Mouse (Mus musculus) hindbrain, postnatal 0 days (tissue): Measurements from ENCODE around the gene Ccnb2. TPM values are rescaled to one million over a fixed set of nuclear protein-coding genes. Genes with fewer than 3 reads are reported as not detected.

ENCODE experiments used
- ATAC-seq: fragments of 200-750 bp; cut with Nextera tagmentation; 2 replicates; pipeline ENCODE4 v1.8.0; 2017; ENCODE audit warnings: mild to moderate bottlenecking, moderate TSS enrichment, moderate library complexity
- DNase-seq: peaks from one replicate; pipeline ENCODE4 v3.0.0-alpha.2; 2015; ENCODE audit warnings: low spot score
- H3K27ac ChIP-seq: fragments of 300-500 bp; sonication (generic); 2 replicates; pipeline ENCODE4 v1.5.1; 2014; ENCODE audit warnings: mild to moderate bottlenecking
- H3K27me3 ChIP-seq: fragments of 300-500 bp; sonication (generic); 2 replicates; pipeline ENCODE4 v1.6.1; 2014; ENCODE audit warnings: low read length, mixed read lengths; ENCODE audit not compliant: insufficient read depth
- H3K36me3 ChIP-seq: fragments of 300-500 bp; sonication (generic); 2 replicates; pipeline ENCODE4 v1.6.1; 2014; ENCODE audit warnings: low read length, mixed read lengths; ENCODE audit not compliant: insufficient read depth
- H3K4me1 ChIP-seq: fragments of 300-500 bp; sonication (generic); 2 replicates; pipeline ENCODE4 v1.6.1; 2014; ENCODE audit warnings: antibody characterized with exemption, low read length, mixed read lengths; ENCODE audit not compliant: insufficient read depth
- H3K4me2 ChIP-seq: fragments of 300-500 bp; sonication (generic); 2 replicates; pipeline ENCODE4 v1.6.1; 2014; ENCODE audit warnings: low read depth, mild to moderate bottlenecking, low read length, moderate library complexity, mixed read lengths
- H3K4me3 ChIP-seq: fragments of 300-500 bp; sonication (generic); 2 replicates; pipeline ENCODE4 v1.5.1; 2014; ENCODE audit warnings: low read length
- H3K9ac ChIP-seq: fragments of 300-500 bp; sonication (generic); replicated peaks from 2 replicates; pipeline ENCODE4 v1.6.1; 2014; ENCODE audit warnings: mild to moderate bottlenecking, low read length, moderate library complexity, mixed read lengths
- H3K9me3 ChIP-seq: fragments of 300-500 bp; sonication (generic); 2 replicates; pipeline ENCODE4 v1.6.1; 2016; ENCODE audit warnings: low read length, mixed read lengths
- CTCF ChIP-seq: IDR thresholded peaks from 2 replicates; pipeline ENCODE4 v1.5.1; 2016; ENCODE audit warnings: antibody characterized with exemption, control low read depth, low read depth
- WGBS: fragments of 180-500 bp; shearing (Covaris S2); extraction: QIAGEN DNeasy Blood & Tissue Kit; methylation state at CpG from one replicate; pipeline ENCODE4 v1.1.7; 2014; 5-methylcytosine and 5-hydroxymethylcytosine counted together
- polyA plus RNA-seq: library from polyadenylated mRNA; unstranded; fragments of >200 nt; fragmentation: Nextera tagmentation; extraction: Ambion mirVana; gene quantifications from 2 replicates; pipeline ENCODE4 v1.2.1, GENCODE M21; 2015
- total RNA-seq: library from RNA; depleted of rRNA; stranded (reverse); fragments of >200 nt; gene quantifications from 2 replicates; pipeline ENCODE4 v1.2.3, GENCODE M21; 2014

Gene Ccnb2
- total and polyA plus RNA-seq, 2 experiments from 2014 or later, result 17.9 to 28.4 TPM

GRCm38 (mm10) chr9:70395617-70396016, 25.7 kb downstream of the Ccnb2 start:
- no peaks in the 10 kb centered on the region for H3K36me3 ChIP-seq
- H3K4me3 ChIP-seq, result no peak overlapping the region
- H3K9ac ChIP-seq, result no peak overlapping the region
- DNase-seq (no peak), ATAC-seq (no peak)
- no peaks in the 10 kb centered on the region for H3K4me1 ChIP-seq
- H3K9me3 ChIP-seq, result no peaks in the 10 kb centered on the region
- peak; percentile 28 for TF ChIP-seq CTCF
- 84% methylated on average over 12 of the region's 12 CpGs for WGBS
- no peak overlapping the region for H3K27ac ChIP-seq
- no peaks in the 10 kb centered on the region for H3K27me3 ChIP-seq
- no peak overlapping the region for H3K4me2 ChIP-seq

GRCm38 (mm10) chr9:70392563-70392907, 28.8 kb downstream of the Ccnb2 start:
- H3K27ac ChIP-seq, result no peak overlapping the region
- DNase-seq, result peak; percentile 91
- peak; percentile 81 for TF ChIP-seq CTCF
- WGBS, result 12% methylated on average over 6 of the region's 6 CpGs
- no peak overlapping the region for H3K4me2 ChIP-seq
- H3K27me3 ChIP-seq, result no peaks in the 10 kb centered on the region
- no peak overlapping the region for H3K9ac ChIP-seq
- H3K36me3 ChIP-seq, result no peaks in the 10 kb centered on the region
- peak; percentile 90 for ATAC-seq
- H3K4me3 ChIP-seq, result no peak overlapping the region
- H3K9me3 ChIP-seq, result no peaks in the 10 kb centered on the region
- no peaks in the 10 kb centered on the region for H3K4me1 ChIP-seq

- H3K4me1 ChIP-seq, result no peaks in the 10 kb centered on the region
- 74% methylated on average over 12 of the region's 12 CpGs for WGBS
- no peak overlapping the region for H3K9ac ChIP-seq
- no peak overlapping the region for H3K4me3 ChIP-seq
- DNase-seq (no peak), ATAC-seq (peak; percentile 62)
- TF ChIP-seq CTCF, result no peak
- H3K27me3 ChIP-seq, result no peaks in the 10 kb centered on the region
- no peaks in the 10 kb centered on the region for H3K36me3 ChIP-seq
- H3K9me3 ChIP-seq, result no peaks in the 10 kb centered on the region
- no peak overlapping the region for H3K4me2 ChIP-seq
- 0 out of 2 replicates have a peak overlapping the region, but pooled peaks have one; percentile 1 for H3K27ac ChIP-seq
Measured at GRCm38 (mm10) chr9:70391660-70392562, 29.4 kb downstream of the Ccnb2 start.

- H3K9me3 ChIP-seq, result no peaks in the 10 kb centered on the region
- WGBS, result 90% methylated on average over 5 of the region's 5 CpGs
Measured at GRCm38 (mm10) chr9:70391042-70391441, 30.3 kb downstream of the Ccnb2 start.

GRCm38 (mm10) chr9:70389548-70389947, 31.8 kb downstream of the Ccnb2 start:
- no peak for TF ChIP-seq CTCF
- H3K4me3 ChIP-seq, result no peak overlapping the region
- H3K36me3 ChIP-seq, result no peaks in the 10 kb centered on the region
- no peak overlapping the region for H3K4me2 ChIP-seq
- ATAC-seq, result no peak
- H3K9ac ChIP-seq, result no peak overlapping the region
- no peaks in the 10 kb centered on the region for H3K27me3 ChIP-seq
- DNase-seq, result no peak
- no peak overlapping the region for H3K27ac ChIP-seq
- no peaks in the 10 kb centered on the region for H3K9me3 ChIP-seq
- H3K4me1 ChIP-seq, result no peaks in the 10 kb centered on the region
- 81% methylated on average over 3 of the region's 3 CpGs for WGBS

More at GRCm38 (mm10) chr9:70391042-70391441, 30.3 kb downstream of the Ccnb2 start:
- Histone ChIP-seq H3K4me2 (no peak overlapping the region), H3K36me3 (no peaks in the 10 kb centered on the region), H3K9ac (no peak overlapping the region), H3K27ac (no peak overlapping the region), H3K4me1 (no peaks in the 10 kb centered on the region), H3K4me3 (no peak overlapping the region), H3K27me3 (no peaks in the 10 kb centered on the region)
- no peak for DNase-seq
- no peak for TF ChIP-seq CTCF
- no peak for ATAC-seq

- H3K4me3 ChIP-seq, result no peak overlapping the region
- no peak for ATAC-seq
- no peaks in the 10 kb centered on the region for H3K27me3 ChIP-seq
Measured at GRCm38 (mm10) chr9:70387410-70388119, 33.8 kb downstream of the Ccnb2 start.

More at GRCm38 (mm10) chr9:70387410-70388119, 33.8 kb downstream of the Ccnb2 start:
- Histone ChIP-seq H3K27ac (no peak overlapping the region), H3K4me1 (no peaks in the 10 kb centered on the region), H3K9ac (no peak overlapping the region), H3K4me2 (no peak overlapping the region), H3K36me3 (peaks cover 5% of the 10 kb centered on the region; the same call in 1 of the 2 replicates), H3K9me3 (no peaks in the 10 kb centered on the region)
- no peak for DNase-seq
- no peak for TF ChIP-seq CTCF
- WGBS, result 85% methylated on average over 4 of the region's 4 CpGs
